Mouse (Mus musculus): ENCODE data around the gene Prr5.

GRCm38 (mm10) chr15:84718785-84719184 lies 49.4 kb downstream of the Prr5 start:
- TF ChIP-seq CTCF (IDR thresholded peaks at IDR 0.05; ENCODE audit: low read depth) (0 out of 2 replicates have a peak, but pooled peaks have one; percentile 19), EP300 (IDR thresholded peaks at IDR 0.05; ENCODE audit: low read depth) (no peak)

All from liver, postnatal 0 days (tissue).